Mouse (Mus musculus) liver, embryonic 14 days (tissue): Measurements from ENCODE around the gene Mrpl46. TPM values are rescaled to one million over a fixed set of nuclear protein-coding genes. Genes with fewer than 3 reads are reported as not detected.

Experiments used
- polyA plus RNA-seq: library from polyadenylated mRNA; depleted of rRNA; stranded (reverse); fragments of >200 nt; gene quantifications from 2 replicates; pipeline ENCODE4 v1.2.3, GENCODE M21; 2012; rRNA removed

Mrpl46 gene
- 23.2 and 25.7 TPM in 2 replicates for polyA plus RNA-seq

DNA sequence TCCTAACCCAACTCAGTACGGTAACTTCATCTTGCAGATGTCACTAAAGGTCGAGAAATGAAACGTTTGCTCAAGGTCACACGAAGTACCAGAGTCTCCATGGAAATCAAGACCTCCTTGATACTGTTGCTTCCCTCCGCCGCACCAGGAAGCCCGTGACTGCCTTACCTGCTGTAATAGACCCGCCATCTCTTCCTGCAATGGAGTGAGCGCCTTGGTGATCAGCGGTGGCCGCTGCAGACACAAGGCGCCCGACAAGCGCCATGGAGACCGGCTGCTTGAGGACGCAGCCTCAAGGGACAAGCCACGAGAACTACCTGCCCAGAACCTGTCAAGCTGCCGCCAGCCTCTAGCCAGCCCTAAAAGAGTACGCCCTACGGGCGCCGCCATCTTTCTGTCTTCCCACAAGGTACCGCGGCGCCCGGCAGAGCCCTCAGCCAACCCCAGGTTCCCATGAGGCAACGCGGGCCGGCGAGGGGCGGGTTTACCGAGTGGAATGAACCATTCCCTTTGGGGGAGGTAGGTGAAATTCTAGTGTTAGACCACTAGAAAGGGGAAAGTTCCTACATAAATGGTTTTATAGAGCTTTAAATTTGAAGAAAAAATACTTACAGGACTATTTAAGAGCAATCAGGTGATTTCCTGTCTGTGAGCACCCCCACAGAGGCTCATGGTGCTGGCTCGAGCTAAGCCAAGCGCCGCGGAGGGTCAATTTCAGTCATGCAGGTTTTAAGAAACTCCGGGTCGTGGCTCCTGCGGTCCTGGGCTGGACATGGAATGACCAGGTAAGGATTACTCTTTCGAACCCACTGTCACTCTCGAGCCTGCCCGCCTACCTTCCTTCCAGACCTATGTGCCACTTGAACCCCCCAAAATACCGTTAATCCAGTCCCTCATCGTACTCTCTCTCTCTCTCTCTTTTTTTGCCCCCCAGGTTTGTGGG, at the start of gene Mrpl46, which contains the start of gene Mrps11:
Gene Mrpl46 (minus strand): TSS at position 893 of the 943 bp plus-strand sequence.
Gene Mrps11 (plus strand): TSS at position 481 of the 943 bp plus-strand sequence.

DNA sequence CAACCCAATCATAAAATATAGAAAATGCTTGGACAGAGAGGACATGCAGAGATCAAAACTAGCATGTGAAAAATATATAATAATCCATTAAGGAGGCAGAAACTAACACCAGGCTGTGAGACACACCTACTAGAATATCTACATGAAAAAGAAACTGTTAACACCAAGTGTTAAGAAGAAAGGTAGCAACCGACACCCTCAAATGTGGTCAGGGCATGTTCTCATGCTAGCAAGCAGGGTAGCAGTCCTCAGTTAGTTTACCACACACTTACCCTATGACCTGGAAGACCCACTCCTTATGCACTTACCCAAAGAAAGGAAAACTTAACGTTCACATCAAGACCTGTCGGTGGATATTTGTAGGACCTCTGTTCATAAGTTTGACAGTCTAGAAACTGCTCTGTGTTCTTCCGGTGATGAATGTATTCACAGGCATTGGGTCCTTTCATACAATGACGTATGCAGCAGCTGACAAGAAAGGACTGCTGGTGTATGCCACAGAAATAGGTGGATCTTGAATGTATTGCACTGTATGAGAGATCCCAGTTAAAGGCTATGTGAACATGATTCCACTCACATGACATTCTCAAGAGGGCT, 45.6 kb downstream of the Mrpl46 start, which contains the start of gene Ntrk3:
Gene Ntrk3 (minus strand): TSS at position 399 of the 597 bp plus-strand sequence.

Other genes with a start within 250 kb of the Mrpl46 start
- gene Ntrk3, start 45.5 kb downstream of the Mrpl46 start, polyA plus RNA-seq, result 0.38 and 0.40 TPM in 2 replicates
- gene Mrps11, start 412 bp downstream of the Mrpl46 start, polyA plus RNA-seq, result 41.9 and 46.6 TPM in 2 replicates
- gene Det1, start 63.7 kb upstream of the Mrpl46 start, polyA plus RNA-seq, result 5.7 and 6.5 TPM in 2 replicates
- 12.4 and 15.5 TPM in 2 replicates for gene Aen, start 112.3 kb upstream of the Mrpl46 start, polyA plus RNA-seq
- 36.8 and 54.0 TPM in 2 replicates for gene Isg20, start 129.9 kb upstream of the Mrpl46 start, polyA plus RNA-seq